ENCODE assay signal across 7 mouse cellular contexts in genomic region chrX:38473164-38473536, GRCm38 (mm10). TPM values are rescaled to one million over a fixed set of nuclear protein-coding genes. Genes with fewer than 3 reads are reported as not detected.
A peak's percentile ranks its signal among the peaks of the same experiment; 100 is the strongest.
DNase-seq lines count a peak whose midpoint lies in the region; ATAC-seq lines count a peak whose summit lies in the region.

No protein-coding gene starts in this region.

- H3K36me3 ChIP-seq in neural tube, embryonic 11.5 days (ENCODE audit: control insufficient read depth, insufficient read depth, low read length), result no peaks in the 10 kb centered on the region
- H3K36me3 ChIP-seq in embryonic facial prominence, embryonic 15.5 days, result no peaks in the 10 kb centered on the region
- no peaks in the 10 kb centered on the region for H3K36me3 ChIP-seq in hindbrain, embryonic 13.5 days
- no peaks in the 10 kb centered on the region for H3K36me3 ChIP-seq in megakaryocyte, embryonic 14.5 days (replicated peaks; ENCODE audit: low read length)

- no peak for ATAC-seq in neural tube, embryonic 11.5 days (ENCODE audit: insufficient read depth, low FRiP score, low TSS enrichment)
- peak; percentile 54; the same call in 1 of the 2 replicates for ATAC-seq in embryonic facial prominence, embryonic 15.5 days (ENCODE audit: insufficient number of reproducible peaks, low FRiP score, low TSS enrichment, low read depth)
- ATAC-seq in hindbrain, embryonic 13.5 days (ENCODE audit: low FRiP score), result peak; percentile 54

- H3K4me3 ChIP-seq in neural tube, embryonic 11.5 days (ENCODE audit: low read depth, low read length), result peak overlapping the region; percentile 41; the same call in 1 of the 2 replicates
- H3K4me3 ChIP-seq in embryonic facial prominence, embryonic 15.5 days (replicated peaks), result peak overlapping the region; percentile 51
- H3K4me3 ChIP-seq in hindbrain, embryonic 13.5 days, result peak overlapping the region; percentile 53
- H3K4me3 ChIP-seq in megakaryocyte, embryonic 14.5 days (replicated peaks), result peak overlapping the region; percentile 92

- no peak overlapping the region for H3K27ac ChIP-seq in neural tube, embryonic 11.5 days (ENCODE audit: low read depth, low read length)
- peak overlapping the region; percentile 92 for H3K27ac ChIP-seq in embryonic facial prominence, embryonic 15.5 days (replicated peaks)
- H3K27ac ChIP-seq in hindbrain, embryonic 13.5 days, result no peak overlapping the region

- H3K27me3 ChIP-seq in neural tube, embryonic 11.5 days (ENCODE audit: control insufficient read depth, insufficient read depth, low read length), result no peaks in the 10 kb centered on the region
- H3K27me3 ChIP-seq in embryonic facial prominence, embryonic 15.5 days, result no peaks in the 10 kb centered on the region
- H3K27me3 ChIP-seq in hindbrain, embryonic 13.5 days, result no peaks in the 10 kb centered on the region
- H3K27me3 ChIP-seq in megakaryocyte, embryonic 14.5 days (replicated peaks), result peaks cover 2% of the 10 kb centered on the region

- H3K9me3 ChIP-seq in neural tube, embryonic 11.5 days (ENCODE audit: control insufficient read depth, low read length), result no peaks in the 10 kb centered on the region
- H3K9me3 ChIP-seq in embryonic facial prominence, embryonic 15.5 days (replicated peaks), result no peaks in the 10 kb centered on the region
- H3K9me3 ChIP-seq in hindbrain, embryonic 13.5 days, result no peaks in the 10 kb centered on the region
- H3K9me3 ChIP-seq in megakaryocyte, embryonic 14.5 days, result no peaks in the 10 kb centered on the region

- no peak for DNase-seq in neural tube, embryonic 11.5 days (ENCODE audit: low spot score)
- no peak for DNase-seq in neural tube, embryonic 10.5 days (ENCODE audit: extremely low spot score, low spot score)
- DNase-seq in adrenal gland, adult 18-20 months (ENCODE audit: low spot score in 2 of 2), result no peak
- no peak for DNase-seq in thymus, postnatal 36 days

- WGBS in neural tube, embryonic 11.5 days, result 16% methylated on average over 10 of the region's 10 CpGs
- 30% methylated on average over 10 of the region's 10 CpGs for WGBS in embryonic facial prominence, embryonic 15.5 days
- WGBS in hindbrain, embryonic 13.5 days, result 15% methylated on average over 10 of the region's 10 CpGs

- H3K9ac ChIP-seq in neural tube, embryonic 11.5 days (ENCODE audit: low read length), result no peak overlapping the region
- no peak overlapping the region for H3K9ac ChIP-seq in embryonic facial prominence, embryonic 15.5 days
- H3K9ac ChIP-seq in hindbrain, embryonic 13.5 days, result no peak overlapping the region

- no peaks in the 10 kb centered on the region for H3K4me1 ChIP-seq in neural tube, embryonic 11.5 days (ENCODE audit: control insufficient read depth, insufficient read depth, low read length)
- H3K4me1 ChIP-seq in embryonic facial prominence, embryonic 15.5 days, result no peaks in the 10 kb centered on the region
- no peaks in the 10 kb centered on the region; the same call in 1 of the 2 replicates for H3K4me1 ChIP-seq in hindbrain, embryonic 13.5 days (replicated peaks)
- peaks cover 7% of the 10 kb centered on the region; the same call in 1 of the 2 replicates for H3K4me1 ChIP-seq in megakaryocyte, embryonic 14.5 days

- 0 out of 2 replicates have a peak overlapping the region, but pooled peaks have one; percentile 16 for H3K4me2 ChIP-seq in neural tube, embryonic 11.5 days (ENCODE audit: low read depth)
- H3K4me2 ChIP-seq in embryonic facial prominence, embryonic 15.5 days (replicated peaks), result peak overlapping the region; percentile 47; the same call in 1 of the 2 replicates
- H3K4me2 ChIP-seq in hindbrain, embryonic 13.5 days, result peak overlapping the region; percentile 50; the same call in 1 of the 2 replicates

RNA-seq across cellular contexts. Expression of gene Lamp2, which starts 16.9 kb away (rescaled TPM):
- 90.3 and 91.5 TPM in 2 replicates for polyA plus RNA-seq in neural tube, embryonic 11.5 days (2014; fragmentation: Nextera tagmentation; extraction: Ambion mirVana)
- polyA plus RNA-seq in embryonic facial prominence, embryonic 15.5 days (2015; fragmentation: Nextera tagmentation; extraction: Ambion mirVana), result 141 and 156 TPM in 2 replicates
- 61.3 and 66.0 TPM in 2 replicates for polyA plus RNA-seq in hindbrain, embryonic 13.5 days (2015; fragmentation: Nextera tagmentation; extraction: Ambion mirVana)
- polyA plus RNA-seq in megakaryocyte, embryonic 14.5 days (2012; ENCODE audit: insufficient read depth, low replicate concordance), result 10.1 and 12.5 TPM in 2 replicates
- 100 to 1,000 TPM; 213 to 242 TPM for total RNA-seq in adrenal gland, adult 18-20 months (2021)

Comparison
In these comparisons a context has a peak if more than half of its experiments do, and no peak if none do; other contexts are left out.
1. H3K4me3 ChIP-seq: peak in every context shown above with its lines; median percentile 92 in megakaryocyte, embryonic 14.5 days; 53 in hindbrain, embryonic 13.5 days; 51 in embryonic facial prominence, embryonic 15.5 days; 41 in neural tube, embryonic 11.5 days.